Mouse (Mus musculus): ENCODE measurements around the gene Acoxl. TPM values are rescaled to one million over a fixed set of nuclear protein-coding genes. Genes with fewer than 3 reads are reported as not detected.
A peak's percentile ranks its signal among the peaks of the same experiment; 100 is the strongest.

Acoxl gene
- total and polyA plus RNA-seq, 3 experiments = 0.05 TPM; not detected in 1

DNA sequence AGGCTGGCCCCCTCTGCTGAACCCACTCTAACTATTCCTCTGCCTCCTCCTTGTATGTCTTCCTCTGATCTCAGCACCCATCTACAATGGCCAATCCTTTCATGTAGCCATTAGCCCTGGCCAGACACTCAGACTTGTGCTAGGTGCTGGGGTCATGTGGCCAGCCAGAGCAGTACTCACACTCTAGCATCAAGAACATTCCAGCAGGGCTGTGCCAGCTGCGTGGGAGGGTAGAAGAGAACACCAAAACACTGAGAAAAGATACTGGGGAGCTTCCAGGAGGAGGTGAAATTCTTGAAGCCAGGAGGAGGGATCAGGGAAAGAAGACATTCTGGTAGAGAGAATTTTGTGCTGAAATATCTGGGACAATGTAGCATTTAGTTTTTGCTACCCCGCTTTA, 226.3 kb downstream of the Acoxl start:
- Histone ChIP-seq H3K4me3 (ENCODE audit: low read depth, low read length) (no peak overlapping the region; the same call in 1 of the 2 replicates), H3K27me3 (ENCODE audit: insufficient read depth, low read length) (peaks cover 6% of the 10 kb centered on the region; the same call in 1 of the 2 replicates), H3K4me1 (ENCODE audit: insufficient read depth, low read depth, low read length) (peaks cover 69% of the 10 kb centered on the region), H3K36me3 (replicated peaks) (no peaks in the 10 kb centered on the region), H3K9me3 (replicated peaks) (no peaks in the 10 kb centered on the region)
- TF ChIP-seq GATA1 (IDR thresholded peaks at IDR 0.05; ENCODE audit: borderline replicate concordance, low read length) = no peak
- no peak for TF ChIP-seq CTCF (IDR thresholded peaks at IDR 0.05; ENCODE audit: low read depth, low read length)
- TF ChIP-seq TAL1 (conservative IDR thresholded peaks at IDR 0.05; ENCODE audit: low read depth, low read length) = no peak
- no peak for TF ChIP-seq POLR2AphosphoS5 (IDR thresholded peaks at IDR 0.05; ENCODE audit: insufficient replicate concordance, low read depth, low read length)
- no peak for TF ChIP-seq GATA2 (IDR thresholded peaks at IDR 0.05; ENCODE audit: borderline replicate concordance, low read depth, low read length)
- ATAC-seq (ENCODE audit: extremely low read depth, insufficient number of reproducible peaks, low FRiP score, poor library complexity, severe bottlenecking) (no peak), DNase-seq (ENCODE audit: low spot score) (no peak)

DNA sequence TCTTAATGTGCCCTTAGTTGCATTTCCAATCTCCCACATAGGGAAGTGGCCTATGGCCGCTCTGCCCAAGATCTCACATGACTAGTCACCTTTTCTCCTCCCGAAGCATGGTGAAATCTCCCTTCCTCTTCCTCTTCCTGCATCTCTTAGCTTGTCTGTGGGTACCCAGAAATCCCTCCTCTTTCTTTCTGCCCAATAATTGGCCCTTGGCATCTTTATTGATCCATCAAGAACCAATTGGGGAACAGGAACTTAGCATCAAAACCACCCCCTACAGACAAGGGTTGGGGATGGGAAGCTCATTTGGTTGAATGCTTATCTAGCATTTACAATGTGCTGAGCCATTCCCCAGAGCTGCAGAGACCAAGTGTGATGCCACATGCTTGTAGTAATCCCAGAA, 226.9 kb downstream of the Acoxl start:
- TF ChIP-seq TAL1 (conservative IDR thresholded peaks at IDR 0.05; ENCODE audit: low read depth, low read length) (no peak), GATA2 (IDR thresholded peaks at IDR 0.05; ENCODE audit: borderline replicate concordance, low read depth, low read length) (no peak), POLR2AphosphoS5 (IDR thresholded peaks at IDR 0.05; ENCODE audit: insufficient replicate concordance, low read depth, low read length) (no peak), CTCF (IDR thresholded peaks at IDR 0.05; ENCODE audit: low read depth, low read length) (no peak), GATA1 (IDR thresholded peaks at IDR 0.05; ENCODE audit: borderline replicate concordance, low read length) (no peak)
- Histone ChIP-seq H3K4me3 (ENCODE audit: low read depth, low read length) (no peak overlapping the region), H3K27me3 (ENCODE audit: insufficient read depth, low read length) (peaks cover 6% of the 10 kb centered on the region; the same call in 1 of the 2 replicates), H3K4me1 (ENCODE audit: insufficient read depth, low read depth, low read length) (peaks cover 65% of the 10 kb centered on the region), H3K9me3 (replicated peaks) (no peaks in the 10 kb centered on the region), H3K36me3 (replicated peaks) (no peaks in the 10 kb centered on the region)
- peak; percentile 46; the same call in 1 of the 2 replicates for ATAC-seq (ENCODE audit: extremely low read depth, insufficient number of reproducible peaks, low FRiP score, poor library complexity, severe bottlenecking)
- peak; percentile 59 for DNase-seq (ENCODE audit: low spot score)

DNA sequence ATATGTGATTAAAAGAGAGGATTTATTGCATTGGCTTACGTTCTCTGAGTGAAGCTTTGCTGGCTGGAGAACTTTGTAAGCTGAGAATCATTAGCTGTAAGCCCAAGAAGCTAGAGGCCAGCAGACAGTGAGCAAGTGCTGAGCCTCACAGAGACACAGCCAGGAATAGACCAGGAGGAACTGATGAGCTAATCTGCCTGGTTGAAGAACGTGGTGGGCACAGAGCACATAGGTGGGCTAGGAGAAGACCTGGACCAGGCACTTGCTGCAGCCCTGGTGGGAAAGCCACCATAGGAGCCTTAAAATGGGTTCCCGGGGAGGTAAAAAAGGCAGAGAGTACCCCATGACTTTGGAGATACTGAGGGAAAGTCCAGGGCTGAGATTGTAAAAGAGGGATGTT, 228.5 kb downstream of the Acoxl start:
- ATAC-seq (ENCODE audit: extremely low read depth, insufficient number of reproducible peaks, low FRiP score, poor library complexity, severe bottlenecking) (no peak), DNase-seq (ENCODE audit: low spot score) (no peak)
- H3K9me3 ChIP-seq (replicated peaks) = no peaks in the 10 kb centered on the region
- peaks cover 11% of the 10 kb centered on the region; the same call in 1 of the 2 replicates for H3K27me3 ChIP-seq (ENCODE audit: insufficient read depth, low read length)
- no peak overlapping the region for H3K4me3 ChIP-seq (ENCODE audit: low read depth, low read length)
- no peak for TF ChIP-seq GATA2 (IDR thresholded peaks at IDR 0.05; ENCODE audit: borderline replicate concordance, low read depth, low read length)
- TF ChIP-seq CTCF (IDR thresholded peaks at IDR 0.05; ENCODE audit: low read depth, low read length) = no peak
- no peak for TF ChIP-seq TAL1 (conservative IDR thresholded peaks at IDR 0.05; ENCODE audit: low read depth, low read length)
- no peak for TF ChIP-seq POLR2AphosphoS5 (IDR thresholded peaks at IDR 0.05; ENCODE audit: insufficient replicate concordance, low read depth, low read length)
- no peak for TF ChIP-seq GATA1 (IDR thresholded peaks at IDR 0.05; ENCODE audit: borderline replicate concordance, low read length)
- H3K4me1 ChIP-seq (ENCODE audit: insufficient read depth, low read depth, low read length) = peaks cover 55% of the 10 kb centered on the region
- H3K36me3 ChIP-seq (replicated peaks) = no peaks in the 10 kb centered on the region

DNA sequence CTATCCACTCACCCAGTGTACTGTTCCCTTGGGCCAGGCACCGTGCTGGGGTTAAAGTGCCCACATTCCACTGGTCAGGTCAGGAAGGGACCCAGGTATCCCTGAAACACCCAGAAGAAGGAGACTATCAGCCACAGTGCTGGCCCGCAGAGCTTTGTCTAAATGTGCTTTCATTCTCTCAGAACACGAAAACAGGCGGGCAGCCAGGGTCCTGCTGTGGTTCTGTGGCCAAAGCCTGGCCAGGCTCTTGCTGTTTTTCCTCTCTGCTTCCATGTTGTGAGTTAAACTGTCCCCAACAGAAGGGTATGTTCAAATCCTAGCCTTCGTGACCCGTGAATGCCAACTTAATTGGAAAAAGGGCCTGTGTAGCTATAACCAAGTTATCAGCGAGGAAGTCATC, 228.9 kb downstream of the Acoxl start:
- peaks cover 52% of the 10 kb centered on the region for H3K4me1 ChIP-seq (ENCODE audit: insufficient read depth, low read depth, low read length)
- H3K4me3 ChIP-seq (ENCODE audit: low read depth, low read length) = no peak overlapping the region
- TF ChIP-seq POLR2AphosphoS5 (IDR thresholded peaks at IDR 0.05; ENCODE audit: insufficient replicate concordance, low read depth, low read length) = no peak
- no peak for TF ChIP-seq TAL1 (conservative IDR thresholded peaks at IDR 0.05; ENCODE audit: low read depth, low read length)
- no peak for TF ChIP-seq GATA1 (IDR thresholded peaks at IDR 0.05; ENCODE audit: borderline replicate concordance, low read length)
- no peak for TF ChIP-seq CTCF (IDR thresholded peaks at IDR 0.05; ENCODE audit: low read depth, low read length)
- no peak for TF ChIP-seq GATA2 (IDR thresholded peaks at IDR 0.05; ENCODE audit: borderline replicate concordance, low read depth, low read length)
- no peaks in the 10 kb centered on the region for H3K9me3 ChIP-seq (replicated peaks)
- peaks cover 15% of the 10 kb centered on the region; the same call in 1 of the 2 replicates for H3K27me3 ChIP-seq (ENCODE audit: insufficient read depth, low read length)
- DNase-seq (ENCODE audit: low spot score) = no peak
- no peak for ATAC-seq (ENCODE audit: extremely low read depth, insufficient number of reproducible peaks, low FRiP score, poor library complexity, severe bottlenecking)
- no peaks in the 10 kb centered on the region for H3K36me3 ChIP-seq (replicated peaks)

DNA sequence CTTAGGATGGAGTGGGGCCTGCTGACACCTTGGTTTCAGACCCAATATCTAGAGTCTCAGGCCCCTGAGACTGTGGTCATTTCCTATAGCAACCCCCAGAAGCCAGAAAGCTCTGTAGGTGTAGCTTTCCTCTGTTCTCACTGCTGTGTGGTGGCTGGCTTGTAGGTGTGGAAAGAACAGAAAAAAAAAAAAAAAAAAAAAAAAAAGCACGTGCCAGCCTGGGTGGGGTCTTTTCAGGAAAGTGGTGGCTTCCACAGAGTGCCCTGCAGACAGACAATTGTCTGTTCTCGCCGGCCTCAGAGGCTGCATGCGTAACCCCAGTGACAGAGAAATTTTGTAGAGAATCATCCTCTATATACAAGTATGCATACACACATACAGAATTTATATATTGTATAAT, 229.5 kb downstream of the Acoxl start:
- peaks cover 17% of the 10 kb centered on the region; the same call in 1 of the 2 replicates for H3K27me3 ChIP-seq (ENCODE audit: insufficient read depth, low read length)
- no peak overlapping the region for H3K4me3 ChIP-seq (ENCODE audit: low read depth, low read length)
- no peak for TF ChIP-seq TAL1 (conservative IDR thresholded peaks at IDR 0.05; ENCODE audit: low read depth, low read length)
- no peak for TF ChIP-seq POLR2AphosphoS5 (IDR thresholded peaks at IDR 0.05; ENCODE audit: insufficient replicate concordance, low read depth, low read length)
- TF ChIP-seq GATA2 (IDR thresholded peaks at IDR 0.05; ENCODE audit: borderline replicate concordance, low read depth, low read length) = no peak
- TF ChIP-seq CTCF (IDR thresholded peaks at IDR 0.05; ENCODE audit: low read depth, low read length) = no peak
- TF ChIP-seq GATA1 (IDR thresholded peaks at IDR 0.05; ENCODE audit: borderline replicate concordance, low read length) = no peak
- H3K36me3 ChIP-seq (replicated peaks) = no peaks in the 10 kb centered on the region
- H3K9me3 ChIP-seq (replicated peaks) = no peaks in the 10 kb centered on the region
- ATAC-seq (ENCODE audit: extremely low read depth, insufficient number of reproducible peaks, low FRiP score, poor library complexity, severe bottlenecking) (no peak), DNase-seq (ENCODE audit: low spot score) (no peak)
- H3K4me1 ChIP-seq (ENCODE audit: insufficient read depth, low read depth, low read length) = peaks cover 52% of the 10 kb centered on the region

DNA sequence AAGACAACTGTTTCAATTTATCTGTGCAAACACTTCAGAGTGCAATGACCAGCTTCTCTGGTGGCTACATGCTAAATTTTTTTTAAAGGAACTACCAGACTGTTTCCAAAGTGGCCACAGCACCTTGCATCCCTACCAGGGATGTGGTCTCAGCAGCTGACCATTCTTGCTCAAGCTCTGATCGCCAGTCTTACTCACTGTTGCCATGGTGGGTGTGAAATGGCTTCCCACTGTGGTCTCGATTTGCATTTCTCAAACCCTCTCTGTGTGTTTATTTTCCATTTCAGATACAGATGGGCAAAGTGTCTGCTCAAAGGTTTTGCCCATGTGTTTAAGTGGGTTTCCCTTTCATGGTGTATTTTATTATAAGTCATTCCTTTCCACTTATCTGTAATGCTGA, 230.3 kb downstream of the Acoxl start:
- TF ChIP-seq POLR2AphosphoS5 (IDR thresholded peaks at IDR 0.05; ENCODE audit: insufficient replicate concordance, low read depth, low read length) = no peak
- no peak for TF ChIP-seq GATA2 (IDR thresholded peaks at IDR 0.05; ENCODE audit: borderline replicate concordance, low read depth, low read length)
- TF ChIP-seq GATA1 (IDR thresholded peaks at IDR 0.05; ENCODE audit: borderline replicate concordance, low read length) = no peak
- TF ChIP-seq CTCF (IDR thresholded peaks at IDR 0.05; ENCODE audit: low read depth, low read length) = no peak
- TF ChIP-seq TAL1 (conservative IDR thresholded peaks at IDR 0.05; ENCODE audit: low read depth, low read length) = no peak
- DNase-seq (ENCODE audit: low spot score) = no peak
- Histone ChIP-seq H3K4me3 (ENCODE audit: low read depth, low read length) (no peak overlapping the region), H3K27me3 (ENCODE audit: insufficient read depth, low read length) (peaks cover 13% of the 10 kb centered on the region; the same call in 1 of the 2 replicates), H3K36me3 (replicated peaks) (no peaks in the 10 kb centered on the region), H3K4me1 (ENCODE audit: insufficient read depth, low read depth, low read length) (peaks cover 52% of the 10 kb centered on the region), H3K9me3 (replicated peaks) (no peaks in the 10 kb centered on the region)
- ATAC-seq (ENCODE audit: extremely low read depth, insufficient number of reproducible peaks, low FRiP score, poor library complexity, severe bottlenecking) = no peak
